Mouse (Mus musculus) spleen, postnatal 10 days (tissue): Measurements from ENCODE around the gene Olfr709-ps1.
"Not testable (repeated sequence)": the region's sequence is repeated elsewhere in the genome, so short reads cannot be mapped to it uniquely, and the experiment has no call there.

Experiments used
- DNase-seq, 2 experiments: peaks; one replicate each; pipeline ENCODE4 v3.0.0; 2021 to 2022; ENCODE audit warnings: low spot score in 2 of 2

Olfr709-ps1 gene

GRCm38 (mm10) chr7:106932119-106932518 lies at the start of gene Olfr709-ps1:
Gene Olfr709-ps1 (minus strand): TSS chr7:106932219.
- no peak for DNase-seq

- no peak for DNase-seq
These were observed 43.3 kb upstream of the Olfr709-ps1 start, which contains the start of gene Olfr711 for GRCm38 (mm10) chr7:106975353-106975752. Gene Olfr711 (minus strand): TSS chr7:106975453.

DNA sequence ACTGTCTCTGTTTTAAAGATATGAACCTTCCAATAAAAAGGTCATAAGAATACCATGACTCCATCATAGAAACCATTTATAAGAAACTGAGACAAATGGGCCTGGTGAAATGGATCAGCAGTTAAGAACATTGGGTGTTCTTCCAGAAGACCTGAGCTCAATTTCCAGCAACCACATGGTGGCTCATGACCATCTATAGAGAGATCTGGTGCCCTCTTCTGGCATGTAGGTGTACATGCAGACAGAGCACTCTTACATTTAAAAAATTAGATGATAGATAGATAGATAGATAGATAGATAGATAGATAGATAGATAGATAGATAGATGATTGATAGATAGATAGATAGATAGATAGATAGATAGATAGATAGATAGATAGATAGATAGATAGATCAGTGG lies 35.5 kb upstream of the Olfr709-ps1 start:
- DNase-seq: not testable (repeated sequence)

GRCm38 (mm10) chr7:106963837-106964236 lies 31.8 kb upstream of the Olfr709-ps1 start, which contains the start of gene Olfr6:
Gene Olfr6 (minus strand): TSS chr7:106963937.
- DNase-seq: no peak

DNA sequence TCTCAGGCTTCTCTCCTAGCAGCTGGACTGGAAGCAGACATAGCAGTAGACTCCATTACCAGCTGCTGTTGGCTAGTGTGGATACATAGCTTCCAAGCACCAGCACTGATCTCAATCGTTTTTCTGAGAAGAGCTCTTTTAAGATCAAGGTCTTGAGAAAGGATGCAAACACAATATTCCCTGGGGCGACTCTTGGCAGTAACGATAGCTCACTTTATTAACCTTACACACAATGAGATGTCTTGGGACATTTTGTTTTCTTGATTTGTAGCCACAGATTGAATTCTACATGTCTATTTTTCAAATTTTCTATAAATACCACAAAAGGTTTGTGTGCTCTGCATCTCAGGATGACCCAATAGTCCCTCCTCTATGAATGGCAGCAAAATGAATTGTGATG lies 16.2 kb upstream of the Olfr709-ps1 start, which contains the start of gene Olfr710:
Gene Olfr710 (minus strand): TSS at position 101 of the 400 bp plus-strand sequence.
- no peak for DNase-seq

DNA sequence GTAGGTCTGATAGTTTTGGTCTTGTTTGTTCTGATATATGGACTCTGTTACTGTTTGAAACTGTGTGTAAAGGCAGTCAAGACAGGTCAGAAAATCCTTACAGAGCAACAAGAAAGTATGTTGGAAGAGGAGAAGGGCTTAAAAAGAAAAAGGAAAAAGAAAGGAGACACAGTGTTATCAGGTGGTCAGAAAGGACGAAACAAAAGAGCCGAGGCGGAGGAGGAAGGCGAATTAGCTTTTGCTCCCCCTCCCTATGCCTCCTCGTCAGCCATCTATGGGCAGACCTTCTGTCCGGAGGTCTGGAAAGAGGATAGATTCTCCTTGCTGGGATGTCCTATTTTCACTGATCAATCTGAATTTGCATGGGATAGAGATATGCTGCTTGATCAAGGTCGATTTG lies 11.1 kb downstream of the Olfr709-ps1 start:
- DNase-seq: peak in 1 of 2 experiments; percentile 24

GRCm38 (mm10) chr7:106907676-106908075 lies 24.3 kb downstream of the Olfr709-ps1 start, which contains the start of gene Olfr1532-ps1:
Gene Olfr1532-ps1 (plus strand): TSS chr7:106908001.
- no peak for DNase-seq

GRCm38 (mm10) chr7:106901141-106901540 lies 30.9 kb downstream of the Olfr709-ps1 start, which contains the start of gene Olfr707:
Gene Olfr707 (minus strand): TSS chr7:106901241.
- not testable (repeated sequence) for DNase-seq

DNA sequence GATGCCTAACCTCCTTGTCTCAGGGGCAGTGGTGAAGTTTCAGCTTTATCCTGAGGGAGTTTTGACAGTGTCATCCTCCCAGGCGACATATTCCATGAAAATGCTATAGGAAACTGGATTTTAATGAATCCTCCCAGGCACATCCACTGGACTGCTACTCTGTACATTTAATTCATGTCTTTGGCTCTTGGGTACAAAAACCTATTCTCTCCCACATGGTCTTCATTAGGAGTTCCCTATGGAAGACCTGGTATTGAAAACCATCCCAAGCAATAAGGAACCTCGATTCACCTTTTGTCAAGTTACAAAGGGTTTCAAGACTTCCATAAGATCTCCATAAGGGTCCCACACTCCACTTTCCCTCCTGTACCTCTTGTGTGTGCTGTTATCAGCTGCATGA lies 44.0 kb downstream of the Olfr709-ps1 start, which contains the start of gene Olfr706:
Gene Olfr706 (minus strand): TSS at position 101 of the 400 bp plus-strand sequence.
- no peak for DNase-seq

DNA sequence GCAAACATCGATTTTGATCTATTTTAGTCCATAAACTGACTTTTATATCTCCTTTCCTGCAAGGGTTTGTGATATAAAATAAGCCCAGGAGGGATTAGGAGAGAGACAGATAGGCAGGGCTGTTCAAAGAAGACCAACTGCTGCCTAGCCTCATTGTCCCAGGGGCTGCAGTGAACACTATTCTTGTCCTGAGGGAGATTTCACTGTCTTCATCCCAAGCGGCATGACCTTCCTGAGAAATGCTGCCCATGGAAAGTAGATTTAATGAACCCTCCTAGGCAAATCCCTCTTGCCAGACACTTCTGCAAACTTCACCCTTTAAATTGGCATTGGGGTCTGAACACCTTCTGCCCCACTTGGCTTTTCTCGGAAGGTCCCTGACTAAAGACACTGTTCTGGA lies 55.2 kb downstream of the Olfr709-ps1 start, which contains the start of gene Olfr705:
Gene Olfr705 (minus strand): TSS at position 101 of the 400 bp plus-strand sequence.
- no peak for DNase-seq
